Mouse (Mus musculus) C2C12 (cell line): ENCODE data around the gene Il2rg. TPM values are rescaled to one million over a fixed set of nuclear protein-coding genes. Genes with fewer than 3 reads are reported as not detected.

Source experiments
- H3K27me3 ChIP-seq: one replicate; pipeline ENCODE4 v1.6.1; 2011; ENCODE audit not compliant: control insufficient read depth, insufficient read depth, insufficient read length
- H3K36me3 ChIP-seq: one replicate; pipeline ENCODE4 v1.6.1; 2011; ENCODE audit not compliant: control insufficient read depth, insufficient read depth
- H3K4me3 ChIP-seq: one replicate; pipeline ENCODE4 v1.5.1; 2011; ENCODE audit warnings: mild to moderate bottlenecking, control low read depth; ENCODE audit not compliant: poor library complexity, insufficient read depth, severe bottlenecking
- H3K79me2 ChIP-seq: one replicate; pipeline ENCODE4 v1.6.1; 2011; ENCODE audit not compliant: control insufficient read depth, insufficient read depth
- H3K79me3 ChIP-seq: one replicate; pipeline ENCODE4 v1.6.1; 2011; ENCODE audit warnings: low read depth, control low read depth
- H3ac ChIP-seq: one replicate; pipeline ENCODE3; 2011; ENCODE audit warnings: low read depth; ENCODE audit not compliant: control insufficient read depth, insufficient read length
- CEBPB ChIP-seq: IDR thresholded peaks from one replicate; pipeline ENCODE4 v1.6.1; 2011; ENCODE audit warnings: low read depth, mild to moderate bottlenecking, control low read depth, moderate library complexity
- CTCF ChIP-seq: IDR thresholded peaks from one replicate; pipeline ENCODE4 v1.5.1; 2011; ENCODE audit not compliant: control insufficient read depth, insufficient read depth, insufficient read length
- FOSL1 ChIP-seq: IDR thresholded peaks from one replicate; pipeline ENCODE4 v1.8.0; 2011; ENCODE audit warnings: mild to moderate bottlenecking, low read length; ENCODE audit not compliant: poor library complexity, insufficient read depth, severe bottlenecking
- MAX ChIP-seq: IDR thresholded peaks from one replicate; pipeline ENCODE4 v1.6.1; 2011; ENCODE audit warnings: mild to moderate bottlenecking, control low read depth
- MYOD1 ChIP-seq: IDR thresholded peaks from one replicate; pipeline ENCODE4 v1.6.1; 2011; ENCODE audit warnings: low read depth; ENCODE audit not compliant: control insufficient read depth, insufficient read length
- MYOG ChIP-seq: IDR thresholded peaks from one replicate; pipeline ENCODE4 v1.6.1; 2011; ENCODE audit not compliant: control insufficient read depth, insufficient read length; ENCODE audit errors: extremely low read depth
- USF1 ChIP-seq: IDR thresholded peaks from one replicate; pipeline ENCODE4 v1.6.1; 2011; ENCODE audit warnings: low read depth, mild to moderate bottlenecking, control low read depth, moderate library complexity
- polyA plus RNA-seq: library from polyadenylated mRNA; unstranded; fragments of >200 nt; fragmentation: generic; extraction: Trizol; gene quantifications from one replicate; pipeline ENCODE4 v1.2.1, GENCODE M21; 2012; ENCODE audit warnings: missing spikeins

Gene Il2rg
- polyA plus RNA-seq, 1 experiment: 1.7 TPM

GRCm38 (mm10) chrX:101287543-101287942 is 19.5 kb upstream of the Il2rg start:
- H3K4me3 ChIP-seq: no peak overlapping the region
- TF ChIP-seq CTCF: no peak
- no peak for TF ChIP-seq MAX
- no peak for TF ChIP-seq USF1
- TF ChIP-seq FOSL1: no peak
- no peak for TF ChIP-seq CEBPB
- no peak for TF ChIP-seq MYOD1
- TF ChIP-seq MYOG: no peak
- H3K79me3 ChIP-seq: no peaks in the 10 kb centered on the region
- no peak overlapping the region for H3ac ChIP-seq
- no peaks in the 10 kb centered on the region for H3K79me2 ChIP-seq
- H3K27me3 ChIP-seq: no peaks in the 10 kb centered on the region
- H3K36me3 ChIP-seq: peaks cover 19% of the 10 kb centered on the region

- H3K27me3 ChIP-seq: no peaks in the 10 kb centered on the region
- H3K4me3 ChIP-seq: no peak overlapping the region
- no peaks in the 10 kb centered on the region for H3K79me3 ChIP-seq
- no peaks in the 10 kb centered on the region for H3K79me2 ChIP-seq
- peaks cover 22% of the 10 kb centered on the region for H3K36me3 ChIP-seq
- H3ac ChIP-seq: no peak overlapping the region
- no peak for TF ChIP-seq FOSL1
- no peak for TF ChIP-seq USF1
- no peak for TF ChIP-seq CEBPB
- TF ChIP-seq MYOG: no peak
- no peak for TF ChIP-seq MAX
- TF ChIP-seq CTCF: no peak
- TF ChIP-seq MYOD1: no peak
Measured at GRCm38 (mm10) chrX:101285953-101286670, 18.1 kb upstream of the Il2rg start.

GRCm38 (mm10) chrX:101285534-101285933 is 17.5 kb upstream of the Il2rg start:
- Histone ChIP-seq H3K79me3 (no peaks in the 10 kb centered on the region), H3K4me3 (no peak overlapping the region), H3K36me3 (peaks cover 26% of the 10 kb centered on the region), H3K27me3 (no peaks in the 10 kb centered on the region), H3K79me2 (no peaks in the 10 kb centered on the region), H3ac (no peak overlapping the region)
- TF ChIP-seq CTCF (peak; percentile 51), MAX (no peak)

GRCm38 (mm10) chrX:101282813-101283212 is 14.8 kb upstream of the Il2rg start:
- Histone ChIP-seq H3K27me3 (no peaks in the 10 kb centered on the region), H3K36me3 (peaks cover 28% of the 10 kb centered on the region), H3K79me3 (no peaks in the 10 kb centered on the region), H3K79me2 (no peaks in the 10 kb centered on the region), H3ac (no peak overlapping the region), H3K4me3 (no peak overlapping the region)
- TF ChIP-seq USF1 (no peak), MYOG (no peak), CEBPB (no peak), MAX (no peak), FOSL1 (no peak), MYOD1 (no peak), CTCF (no peak)

GRCm38 (mm10) chrX:101273875-101274738 is 6.1 kb upstream of the Il2rg start, which contains the start of gene Med12:
Gene Med12, plus strand, starts transcription at chrX:101274030.
- Histone ChIP-seq H3K36me3 (peaks cover 12% of the 10 kb centered on the region), H3ac (peak within 1 kb of the TSS; percentile 58), H3K4me3 (peak within 1 kb of the TSS; percentile 40), H3K79me2 (peaks cover 10% of the 10 kb centered on the region), H3K27me3 (no peaks in the 10 kb centered on the region), H3K79me3 (peaks cover 1% of the 10 kb centered on the region)
- TF ChIP-seq MAX (peak; percentile 26), MYOD1 (no peak), CTCF (no peak), MYOG (no peak), FOSL1 (no peak), USF1 (no peak), CEBPB (no peak)
